Mouse (Mus musculus) lung, adult 2 months (tissue): ENCODE results near the gene Zfp503. TPM values are rescaled to one million over a fixed set of nuclear protein-coding genes. Genes with fewer than 3 reads are reported as not detected.

Experiments
- DNase-seq: peaks from one replicate; pipeline ENCODE4 v3.0.0; 2022
- H3K4me1 ChIP-seq: fragments of 200-500 bp; 2 replicates; pipeline ENCODE4 v1.6.1; 2011; ENCODE audit warnings: low read length; ENCODE audit not compliant: control insufficient read depth, insufficient read depth
- H3K4me3 ChIP-seq: fragments of 200-500 bp; replicated peaks from 2 replicates; pipeline ENCODE3; 2011; ENCODE audit warnings: low read depth, mild to moderate bottlenecking, control low read depth, low read length; ENCODE audit errors: extremely low read depth
- CTCF ChIP-seq: fragments of 200-500 bp; IDR thresholded peaks from 2 replicates; pipeline ENCODE4 v1.5.1; 2011; ENCODE audit warnings: mild to moderate bottlenecking, low read length, control low read depth; ENCODE audit not compliant: insufficient read depth
- POLR2A ChIP-seq: fragments of 200-500 bp; IDR thresholded peaks from 2 replicates; pipeline ENCODE4 v1.6.1; 2011; ENCODE audit warnings: low read depth, mild to moderate bottlenecking, control low read depth, low read length, borderline replicate concordance; ENCODE audit errors: extremely low read depth
- WGBS: fragments of 180-500 bp; shearing (Covaris S2); methylation state at CpG from one replicate; pipeline ENCODE4 v1.1.7; 2018; 5-methylcytosine and 5-hydroxymethylcytosine counted together
- polyA plus RNA-seq: library from polyadenylated mRNA; depleted of rRNA; stranded (reverse); fragments of >200 nt; gene quantifications from 2 replicates; pipeline ENCODE4 v1.2.3, GENCODE M21; 2012

Gene Zfp503
- polyA plus RNA-seq, 1 experiment: 48.6 TPM

GRCm38 (mm10) chr14:21982592-21983310 is 6.7 kb downstream of the Zfp503 start:
- Histone ChIP-seq H3K4me3 (peak overlapping the region; percentile 54), H3K4me1 (peaks cover 3% of the 10 kb centered on the region; the same call in 1 of the 2 replicates)
- TF ChIP-seq CTCF: no peak
- no peak for TF ChIP-seq POLR2A
- WGBS: 13% methylated on average over 38 of the region's 38 CpGs
- DNase-seq: peak; percentile 69

DNA sequence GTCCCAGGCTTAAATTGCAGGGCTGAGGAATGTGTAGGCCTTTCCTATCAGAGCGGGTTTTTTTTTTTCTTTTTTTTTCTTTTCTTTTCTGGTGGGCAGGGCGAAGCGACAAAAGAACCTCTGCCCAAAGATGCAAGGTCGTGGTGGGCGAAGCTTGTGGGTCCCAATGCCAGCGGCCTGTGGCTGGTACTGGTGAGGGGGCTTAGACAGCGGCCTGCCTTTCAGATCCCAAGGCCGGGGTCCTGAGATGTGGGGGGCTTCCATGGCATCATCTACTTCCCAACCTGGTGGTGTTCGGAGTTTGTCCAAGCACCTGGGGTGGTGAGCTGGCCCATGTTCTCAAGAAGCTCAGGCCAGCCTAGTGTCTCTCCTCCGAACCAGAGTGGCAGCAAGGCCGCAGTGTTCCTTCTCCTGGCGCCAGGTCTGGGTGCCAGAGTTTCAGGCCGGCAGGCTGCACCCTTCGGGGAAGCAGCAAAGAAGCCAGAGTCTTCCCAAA is 7.3 kb downstream of the Zfp503 start:
- WGBS: 47% methylated on average over 14 of the region's 14 CpGs
- TF ChIP-seq CTCF: no peak
- peak; percentile 64 for DNase-seq
- peak overlapping the region; percentile 54 for H3K4me3 ChIP-seq
- peaks cover 3% of the 10 kb centered on the region; the same call in 1 of the 2 replicates for H3K4me1 ChIP-seq

- Histone ChIP-seq H3K4me3 (peak overlapping the region; percentile 57), H3K4me1 (peaks cover 3% of the 10 kb centered on the region; the same call in 1 of the 2 replicates)
- TF ChIP-seq CTCF (peak; percentile 73), POLR2A (peak; percentile 41; the same call in 1 of the 2 replicates)
- WGBS: 4% methylated on average over 21 of the region's 22 CpGs
- DNase-seq: peak; percentile 86
These were observed 7.9 kb downstream of the Zfp503 start for GRCm38 (mm10) chr14:21981462-21981861.

DNA sequence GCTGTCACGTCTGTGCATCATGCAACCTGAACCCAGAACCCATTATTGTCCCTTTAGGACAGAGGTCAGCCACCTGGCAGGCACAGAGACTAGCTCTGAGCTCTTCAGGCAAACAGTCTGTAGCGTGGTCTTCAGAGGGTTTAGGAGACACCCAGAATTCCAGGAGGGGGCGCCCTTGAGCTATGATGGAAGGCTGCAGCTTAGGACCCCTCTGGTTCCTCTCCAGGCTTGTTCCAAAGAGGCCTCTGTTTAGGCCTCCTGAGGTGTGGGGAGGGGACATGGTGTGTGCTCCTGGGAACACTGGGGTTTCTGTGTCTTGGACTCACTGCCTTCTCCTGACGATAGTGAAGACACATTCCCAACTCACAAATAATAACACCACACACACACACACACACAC is 20.4 kb downstream of the Zfp503 start:
- Histone ChIP-seq H3K4me3 (no peak overlapping the region), H3K4me1 (no peaks in the 10 kb centered on the region)
- peak; percentile 75 for DNase-seq
- WGBS: 47% methylated on average over 4 of the region's 4 CpGs
- TF ChIP-seq CTCF (peak; percentile 55), POLR2A (no peak)

GRCm38 (mm10) chr14:21967375-21968010 is 21.9 kb downstream of the Zfp503 start:
- no peak for DNase-seq
- Histone ChIP-seq H3K4me3 (no peak overlapping the region), H3K4me1 (no peaks in the 10 kb centered on the region)
- WGBS: 76% methylated on average over 12 of the region's 12 CpGs
- no peak for TF ChIP-seq POLR2A
- no peak for TF ChIP-seq CTCF

DNA sequence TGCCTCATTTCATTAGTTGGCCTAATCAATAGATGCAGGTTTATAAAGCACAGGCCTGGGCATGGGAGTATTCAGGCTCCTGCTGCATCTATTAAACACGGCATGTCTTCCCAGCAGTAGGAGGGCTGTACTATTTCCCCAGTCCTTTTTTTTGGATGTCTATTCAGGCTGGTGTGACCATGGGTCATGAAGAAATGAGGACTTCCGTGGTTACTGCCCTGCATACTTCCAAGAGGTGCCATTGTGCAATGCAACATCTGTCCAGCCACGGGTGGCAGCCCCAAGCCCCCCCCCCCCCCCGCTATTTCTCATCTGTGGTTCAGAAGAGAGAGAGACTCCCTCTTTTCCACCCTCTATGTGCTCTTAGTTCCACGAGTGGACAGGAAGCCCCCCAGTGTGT is 23.1 kb downstream of the Zfp503 start:
- TF ChIP-seq POLR2A (no peak), CTCF (no peak)
- 53% methylated on average over 5 of the region's 5 CpGs for WGBS

DNA sequence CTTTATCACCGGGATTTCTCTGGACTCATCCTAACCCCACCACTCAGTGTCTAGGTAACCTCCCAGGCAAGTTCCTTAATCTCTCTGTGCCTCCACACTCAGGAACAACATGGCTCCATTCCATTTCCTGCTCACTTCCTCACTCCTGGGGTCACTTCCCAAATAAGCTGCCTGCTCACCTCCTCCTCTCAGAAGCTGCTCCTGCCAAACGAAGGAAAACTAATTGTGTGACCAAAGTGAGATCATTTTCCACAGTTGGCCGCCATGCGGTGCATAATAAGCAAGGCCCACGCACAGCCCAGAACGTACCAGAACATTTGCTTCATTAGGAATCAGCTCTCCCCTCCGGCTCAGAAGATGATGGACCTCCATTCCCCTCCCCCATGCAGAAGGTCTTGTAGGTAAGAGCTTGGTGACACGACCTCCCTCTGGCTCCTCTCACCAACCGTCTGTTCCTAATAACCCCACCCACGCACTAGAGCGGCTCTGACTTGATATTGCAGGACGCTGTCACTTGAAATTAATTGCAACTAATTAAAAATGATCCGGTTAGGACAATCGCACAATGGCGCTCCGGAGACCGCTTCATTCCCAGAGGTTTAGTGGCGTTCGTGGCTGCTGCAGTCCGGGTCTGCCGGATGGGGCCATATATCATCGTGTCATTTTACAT is 26.9 kb downstream of the Zfp503 start:
- WGBS: 62% methylated on average over 22 of the region's 22 CpGs
- H3K4me3 ChIP-seq: no peak overlapping the region
- no peak for DNase-seq
- TF ChIP-seq POLR2A (no peak), CTCF (no peak)
- no peaks in the 10 kb centered on the region for H3K4me1 ChIP-seq

More for the DNA sequence above, 23.1 kb downstream of the Zfp503 start:
- no peak for DNase-seq
- Histone ChIP-seq H3K4me3 (no peak overlapping the region), H3K4me1 (no peaks in the 10 kb centered on the region)

DNA sequence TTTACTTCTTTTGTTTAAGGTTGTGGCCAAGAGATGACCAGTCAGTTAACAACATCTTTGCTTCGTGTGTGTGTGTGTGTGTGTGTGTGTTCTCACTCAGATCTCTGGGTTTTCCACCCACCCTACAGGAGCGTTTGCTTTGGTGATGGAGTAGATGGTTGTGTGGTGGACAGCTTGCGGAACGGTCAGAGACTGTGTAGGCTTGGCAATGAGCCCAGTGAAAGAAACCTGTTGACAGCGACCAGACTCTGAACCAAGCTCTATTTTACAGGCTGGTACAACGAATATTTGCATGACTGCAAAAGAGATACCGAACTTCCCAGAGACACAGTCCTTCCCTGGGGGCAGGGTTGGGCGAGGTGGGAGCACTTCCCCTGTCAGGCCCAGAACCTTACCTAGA is 30.2 kb downstream of the Zfp503 start:
- TF ChIP-seq POLR2A (no peak), CTCF (no peak)
- Histone ChIP-seq H3K4me3 (no peak overlapping the region), H3K4me1 (no peaks in the 10 kb centered on the region)
- no peak for DNase-seq
- WGBS: 61% methylated on average over 8 of the region's 8 CpGs

- TF ChIP-seq POLR2A (no peak), CTCF (no peak)
- Histone ChIP-seq H3K4me3 (no peak overlapping the region), H3K4me1 (no peaks in the 10 kb centered on the region)
- WGBS: 92% methylated on average over 5 of the region's 5 CpGs
- DNase-seq: no peak
These were observed 30.8 kb downstream of the Zfp503 start for GRCm38 (mm10) chr14:21958643-21959042.

- no peak overlapping the region for H3K4me3 ChIP-seq
- no peaks in the 10 kb centered on the region for H3K4me1 ChIP-seq
- TF ChIP-seq CTCF: no peak
- no peak for TF ChIP-seq POLR2A
- WGBS: 72% methylated on average over 7 of the region's 7 CpGs
- DNase-seq: no peak
These were observed 36.9 kb downstream of the Zfp503 start for GRCm38 (mm10) chr14:21952541-21952940.
